Comparison of ENCODE assay signal across 9 mouse cellular contexts in the genomic region with DNA sequence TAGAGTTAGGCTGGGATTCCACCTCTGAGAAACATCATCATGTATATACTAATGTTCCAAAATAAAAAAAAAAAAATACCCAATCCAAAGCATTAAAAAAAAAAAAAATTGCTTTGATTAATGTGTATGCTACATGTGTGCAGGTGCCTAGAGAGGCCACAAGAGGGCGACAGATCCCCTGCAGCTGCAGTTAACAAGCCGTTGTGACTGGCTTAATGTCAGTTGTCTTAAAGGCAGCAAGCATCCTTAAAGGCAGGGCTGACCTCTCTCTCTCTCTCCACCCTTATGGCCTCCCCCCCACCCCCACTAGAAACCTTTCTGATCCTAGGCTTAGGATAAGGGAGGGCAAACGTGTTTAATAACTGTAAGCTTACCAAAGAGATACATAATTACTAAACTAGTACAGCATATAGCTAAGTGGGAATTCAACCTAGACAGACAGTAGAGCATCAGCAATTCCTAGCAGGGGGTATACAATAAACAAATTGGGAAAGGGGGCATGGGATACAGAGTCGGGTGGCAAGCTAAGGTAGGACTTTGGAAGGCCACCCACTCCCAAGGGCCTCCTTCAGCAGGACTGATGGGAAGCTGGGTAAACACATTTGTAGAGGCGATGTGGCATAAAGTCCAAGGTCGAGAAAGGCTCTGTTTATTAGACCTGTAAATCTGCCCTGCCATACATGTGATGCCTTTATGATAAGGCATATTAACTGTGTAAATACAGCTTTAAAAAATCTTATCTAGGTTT. TPM values are rescaled to one million over a fixed set of nuclear protein-coding genes. Genes with fewer than 3 reads are reported as not detected.
A peak's percentile ranks its signal among the peaks of the same experiment; 100 is the strongest.
DNase-seq lines count a peak whose midpoint lies in the region; ATAC-seq and TF ChIP-seq lines count a peak whose summit lies in the region.
"Had no signal": no experiment of that assay in that cellular context is flagged by ENCODE, and none has a peak within 500 bp of the region (broad histone marks: within the 10 kb centered on the region; RNA-seq: fewer than 3 reads in every experiment).

No protein-coding gene starts in this region.

- intact Hi-C loops in gastrocnemius, postnatal 36 days (cut with DNase I): loop anchor here (5.0 kb wide), 2 partner anchors 144 to 159 kb away; a partner anchor contains a TSS

- TF ChIP-seq POLR2A in kidney, adult 2 months (IDR thresholded peaks at IDR 0.05; ENCODE audit: low read depth, low read length): no peak

- no peaks in the 10 kb centered on the region for H3K36me3 ChIP-seq in kidney, adult 2 months (ENCODE audit: control insufficient read depth, insufficient read depth, low read length)
- H3K36me3 ChIP-seq: lung, embryonic 15.5 days had no signal

- ATAC-seq in neutrophil, adult 5-6 weeks (ENCODE audit: extremely low read depth, insufficient number of reproducible peaks, low FRiP score, poor library complexity, severe bottlenecking): peak; percentile 74

- H3K27ac ChIP-seq in kidney, adult 2 months (ENCODE audit: insufficient read depth, low read depth, low read length): no peak overlapping the region
- H3K27ac ChIP-seq: lung, embryonic 15.5 days had no signal

- H3K27me3 ChIP-seq in kidney, adult 2 months (replicated peaks; ENCODE audit: control insufficient read depth, insufficient read depth, low read length): no peaks in the 10 kb centered on the region
- H3K27me3 ChIP-seq: lung, embryonic 15.5 days had no signal

- peak; percentile 87 for TF ChIP-seq CTCF in kidney, adult 2 months (conservative IDR thresholded peaks at IDR 0.05; ENCODE audit: insufficient read depth, insufficient read length, low read depth, low read length)

- peak; percentile 23 for DNase-seq in gastrocnemius, postnatal 10 days
- no peak for DNase-seq in gastrocnemius, postnatal 36 days
- DNase-seq in 3T3-L1 (ENCODE audit: low read depth, low spot score): peak; percentile 76
- peak; percentile 44 for DNase-seq in adrenal gland, postnatal 25 days
- DNase-seq in kidney, adult 2 months: peak; percentile 67
- DNase-seq in cerebellum, adult 9-11 months: no peak
- DNase-seq in ovary, postnatal 36 days (ENCODE audit: low spot score): no peak

- WGBS in kidney, adult 2 months: 36% methylated on average over 6 of the region's 6 CpGs

- H3K4me3 ChIP-seq in kidney, adult 2 months (ENCODE audit: insufficient read depth, low read depth, low read length): no peak overlapping the region
- H3K4me3 ChIP-seq: lung, embryonic 15.5 days had no signal

- peaks cover 9% of the 10 kb centered on the region; the same call in 1 of the 2 replicates for H3K4me1 ChIP-seq in kidney, adult 2 months (ENCODE audit: control insufficient read depth, insufficient read depth, low read length)
- H3K4me1 ChIP-seq: lung, embryonic 15.5 days had no signal

RNA-seq across cellular contexts. Expression of a gene that starts 45.0 kb away (rescaled TPM):
- total RNA-seq in gastrocnemius, postnatal 10 days (2021): 1 to 10 TPM; 3.5 to 5.8 TPM
- 10 to 100 TPM; 11.1 to 11.6 TPM for total RNA-seq in gastrocnemius, postnatal 36 days (2021)
- total RNA-seq in adrenal gland, postnatal 25 days (2021): 20.8 and 24.4 TPM in 2 replicates
- polyA plus RNA-seq in kidney, adult 2 months (2012; rRNA removed): 7.8 and 9.4 TPM in 2 replicates
- total RNA-seq in neutrophil, adult 5-6 weeks (2017): not detected in 2 replicates

Comparison
In these comparisons a context has a peak if more than half of its experiments do, and no peak if none do; other contexts are left out.
1. DNase-seq: peak in gastrocnemius, postnatal 10 days (single experiment), 3T3-L1 (single experiment), adrenal gland, postnatal 25 days (single experiment) and kidney, adult 2 months (single experiment); none in gastrocnemius, postnatal 36 days (0 of 2), cerebellum, adult 9-11 months (single experiment) and ovary, postnatal 36 days (single experiment).